In the genomic region with DNA sequence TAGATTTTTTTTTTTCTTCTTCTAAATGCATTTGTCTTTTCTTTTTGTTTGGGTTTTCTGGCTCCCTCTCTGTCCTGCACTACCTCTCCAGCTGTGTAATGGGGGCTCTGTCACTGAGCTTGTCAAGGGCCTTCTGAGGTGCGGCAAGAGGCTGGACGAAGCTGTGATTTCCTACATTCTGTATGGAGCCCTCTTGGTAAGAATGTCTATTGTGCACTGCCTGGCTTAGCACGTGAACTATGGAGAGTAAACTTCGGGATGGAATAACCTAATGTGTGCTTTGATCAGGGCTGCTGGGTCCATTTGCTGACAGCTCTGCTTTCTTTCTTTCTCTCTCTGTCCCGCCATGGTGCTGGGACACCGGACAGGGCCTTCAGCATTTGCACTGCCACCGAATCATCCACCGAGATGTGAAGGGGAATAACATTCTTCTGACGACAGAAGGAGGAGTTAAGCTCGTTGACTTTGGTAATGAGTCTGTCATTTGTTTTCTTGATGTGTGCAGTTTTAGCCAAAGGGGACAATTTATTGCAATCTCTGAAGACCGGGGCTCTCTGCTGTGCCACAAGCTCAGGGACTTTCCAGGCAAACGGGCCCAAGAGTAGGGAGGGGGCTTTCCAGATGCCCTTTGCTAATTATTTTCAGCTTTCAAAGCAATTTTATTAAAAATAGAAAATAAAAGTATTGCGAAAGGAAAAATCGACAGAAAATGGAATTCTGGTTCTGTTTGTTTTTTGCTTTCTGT, we compare ENCODE assay signal across 21 mouse cellular contexts.
A peak's percentile ranks its signal among the peaks of the same experiment; 100 is the strongest.
DNase-seq lines count a peak whose midpoint lies in the region; ATAC-seq lines count a peak whose summit lies in the region.
"Had no signal": no experiment of that assay in that cellular context is flagged by ENCODE, and none has a peak within 500 bp of the region (broad histone marks: within the 10 kb centered on the region; RNA-seq: fewer than 3 reads in every experiment).

No protein-coding gene starts in this region.

- H3K4me2 ChIP-seq in hindbrain, embryonic 12.5 days (replicated peaks) = no peak overlapping the region
- no peak overlapping the region for H3K4me2 ChIP-seq in hindbrain, embryonic 14.5 days (replicated peaks)
- H3K4me2 ChIP-seq in midbrain, embryonic 14.5 days (ENCODE audit: low read length) = 0 out of 2 replicates have a peak overlapping the region, but pooled peaks have one; percentile 15
- H3K4me2 ChIP-seq: heart, embryonic 13.5 days; liver, embryonic 12.5 days had no signal

- no peak overlapping the region for H3K4me3 ChIP-seq in hindbrain, embryonic 12.5 days
- H3K4me3 ChIP-seq in hindbrain, embryonic 10.5 days = no peak overlapping the region
- no peak overlapping the region for H3K4me3 ChIP-seq in hindbrain, embryonic 14.5 days (replicated peaks; ENCODE audit: low read length)
- H3K4me3 ChIP-seq in midbrain, embryonic 14.5 days (replicated peaks; ENCODE audit: low read depth, low read length) = no peak overlapping the region
- H3K4me3 ChIP-seq: embryonic facial prominence, embryonic 10.5 days; heart, embryonic 13.5 days; liver, embryonic 12.5 days; megakaryocyte, embryonic 14.5 days; myocyte had no signal

- no peak for DNase-seq in hindbrain, embryonic 10.5 days (ENCODE audit: low spot score)
- DNase-seq in CD4-positive, CD25-positive, alpha-beta regulatory T cell, adult 2 months (ENCODE audit: low read depth, low spot score) = peak; percentile 70
- no peak for DNase-seq in hindbrain, embryonic 14.5 days (ENCODE audit: low spot score)
- DNase-seq in midbrain, embryonic 14.5 days = peak; percentile 56
- no peak for DNase-seq in adrenal gland, adult (ENCODE audit: inconsistent age in 2 of 2, low spot score in 1 of 2)
- no peak for DNase-seq in thymus, postnatal 25 days
- no peak for DNase-seq in B cell, adult 2 months
- DNase-seq: cerebellum, adult 9-10 months; kidney, postnatal 36 days; lung, adult 2 months; retina, postnatal 1 day; right cerebral cortex, postnatal 4 days; thymus, postnatal 36 days had no signal

- H3K27ac ChIP-seq in hindbrain, embryonic 12.5 days = peak overlapping the region; percentile 48
- no peak overlapping the region for H3K27ac ChIP-seq in hindbrain, embryonic 10.5 days
- H3K27ac ChIP-seq in hindbrain, embryonic 14.5 days = peak overlapping the region; percentile 55; the same call in 1 of the 2 replicates
- H3K27ac ChIP-seq in midbrain, embryonic 14.5 days (replicated peaks; ENCODE audit: low read depth, low read length) = peak overlapping the region; percentile 57; the same call in 1 of the 2 replicates
- H3K27ac ChIP-seq: embryonic facial prominence, embryonic 10.5 days; heart, embryonic 13.5 days; liver, embryonic 12.5 days had no signal

- no peak overlapping the region for H3K9ac ChIP-seq in hindbrain, embryonic 12.5 days
- no peak overlapping the region for H3K9ac ChIP-seq in hindbrain, embryonic 14.5 days
- no peak overlapping the region for H3K9ac ChIP-seq in midbrain, embryonic 14.5 days (replicated peaks; ENCODE audit: low read length)
- H3K9ac ChIP-seq: heart, embryonic 13.5 days; liver, embryonic 12.5 days had no signal

- no peaks in the 10 kb centered on the region for H3K9me3 ChIP-seq in hindbrain, embryonic 12.5 days (replicated peaks)
- no peaks in the 10 kb centered on the region for H3K9me3 ChIP-seq in hindbrain, embryonic 10.5 days
- no peaks in the 10 kb centered on the region for H3K9me3 ChIP-seq in hindbrain, embryonic 14.5 days (ENCODE audit: control insufficient read depth, low read length)
- no peaks in the 10 kb centered on the region for H3K9me3 ChIP-seq in midbrain, embryonic 14.5 days (ENCODE audit: control insufficient read depth, low read length)
- H3K9me3 ChIP-seq: embryonic facial prominence, embryonic 10.5 days; heart, embryonic 13.5 days; liver, embryonic 12.5 days; megakaryocyte, embryonic 14.5 days had no signal

- peak; percentile 79; the same call in 1 of the 2 replicates for ATAC-seq in hindbrain, embryonic 12.5 days (ENCODE audit: low FRiP score)
- peak; percentile 37; the same call in 1 of the 2 replicates for ATAC-seq in hindbrain, embryonic 14.5 days (ENCODE audit: low FRiP score)
- no peak; the same call in 1 of the 2 replicates for ATAC-seq in midbrain, embryonic 14.5 days (ENCODE audit: low FRiP score, low TSS enrichment)
- ATAC-seq: forebrain, embryonic 16.5 days; intestine, embryonic 16.5 days; liver, embryonic 12.5 days had no signal

- no peaks in the 10 kb centered on the region for H3K4me1 ChIP-seq in hindbrain, embryonic 12.5 days
- peaks cover 6% of the 10 kb centered on the region; the same call in 1 of the 2 replicates for H3K4me1 ChIP-seq in hindbrain, embryonic 10.5 days (replicated peaks)
- H3K4me1 ChIP-seq in hindbrain, embryonic 14.5 days (replicated peaks; ENCODE audit: control insufficient read depth, insufficient read depth, low read length) = peaks cover 6% of the 10 kb centered on the region; the same call in 1 of the 2 replicates
- H3K4me1 ChIP-seq in midbrain, embryonic 14.5 days (ENCODE audit: control insufficient read depth, insufficient read depth, low read length) = 0 out of 2 replicates have a peak, but pooled peaks cover 5% of the 10 kb centered on the region
- H3K4me1 ChIP-seq: heart, embryonic 13.5 days; liver, embryonic 12.5 days; megakaryocyte, embryonic 14.5 days had no signal

- H3K27me3 ChIP-seq in hindbrain, embryonic 12.5 days = no peaks in the 10 kb centered on the region
- no peaks in the 10 kb centered on the region for H3K27me3 ChIP-seq in hindbrain, embryonic 10.5 days (ENCODE audit: insufficient read depth, poor library complexity, severe bottlenecking)
- H3K27me3 ChIP-seq in hindbrain, embryonic 14.5 days (ENCODE audit: control insufficient read depth, insufficient read depth, low read length) = no peaks in the 10 kb centered on the region
- H3K27me3 ChIP-seq in midbrain, embryonic 14.5 days (ENCODE audit: control insufficient read depth, insufficient read depth, low read length) = no peaks in the 10 kb centered on the region
- H3K27me3 ChIP-seq: liver, embryonic 12.5 days had no signal

- H3K36me3 ChIP-seq in hindbrain, embryonic 12.5 days = no peaks in the 10 kb centered on the region
- H3K36me3 ChIP-seq in hindbrain, embryonic 10.5 days = no peaks in the 10 kb centered on the region
- H3K36me3 ChIP-seq in hindbrain, embryonic 14.5 days (replicated peaks; ENCODE audit: control insufficient read depth, insufficient read depth) = no peaks in the 10 kb centered on the region
- H3K36me3 ChIP-seq in midbrain, embryonic 14.5 days (ENCODE audit: control insufficient read depth, insufficient read depth, low read length) = no peaks in the 10 kb centered on the region
- H3K36me3 ChIP-seq: embryonic facial prominence, embryonic 10.5 days; heart, embryonic 13.5 days; liver, embryonic 12.5 days had no signal

- WGBS in hindbrain, embryonic 12.5 days = 34% methylated on average over 14 of the region's 14 CpGs
- WGBS in hindbrain, embryonic 10.5 days = 57% methylated on average over 14 of the region's 14 CpGs
- 33% methylated on average over 14 of the region's 14 CpGs for WGBS in hindbrain, embryonic 14.5 days
- 29% methylated on average over 14 of the region's 14 CpGs for WGBS in midbrain, embryonic 14.5 days

Comparison
In these comparisons a context has a peak if more than half of its experiments do, and no peak if none do; other contexts are left out.
1. DNase-seq: peak in CD4-positive, CD25-positive, alpha-beta regulatory T cell, adult 2 months (single experiment) and midbrain, embryonic 14.5 days (single experiment); none in hindbrain, embryonic 10.5 days (single experiment), hindbrain, embryonic 14.5 days (single experiment), adrenal gland, adult (0 of 2), thymus, postnatal 25 days (single experiment) and B cell, adult 2 months (0 of 2).